Mouse (Mus musculus) layer of hippocampus, adult 9-11 months (tissue): ENCODE measurements around the gene Gm17019.
"Not testable (repeated sequence)": the region's sequence is repeated elsewhere in the genome, so short reads cannot be mapped to it uniquely, and the experiment has no call there.

ENCODE experiments used
- DNase-seq: peaks from one replicate; pipeline ENCODE4 v3.0.0; 2022

Gene Gm17019

GRCm38 (mm10) chr5:15032898-15033297 is at the start of gene Gm17019:
TSS of gene Gm17019 (minus strand) at chr5:15032998.
- not testable (repeated sequence) for DNase-seq

GRCm38 (mm10) chr5:15062385-15062715 is 29.6 kb upstream of the Gm17019 start:
- DNase-seq = not testable (repeated sequence)

GRCm38 (mm10) chr5:15061638-15062384 is 29.0 kb upstream of the Gm17019 start:
- DNase-seq = not testable (repeated sequence)

DNA sequence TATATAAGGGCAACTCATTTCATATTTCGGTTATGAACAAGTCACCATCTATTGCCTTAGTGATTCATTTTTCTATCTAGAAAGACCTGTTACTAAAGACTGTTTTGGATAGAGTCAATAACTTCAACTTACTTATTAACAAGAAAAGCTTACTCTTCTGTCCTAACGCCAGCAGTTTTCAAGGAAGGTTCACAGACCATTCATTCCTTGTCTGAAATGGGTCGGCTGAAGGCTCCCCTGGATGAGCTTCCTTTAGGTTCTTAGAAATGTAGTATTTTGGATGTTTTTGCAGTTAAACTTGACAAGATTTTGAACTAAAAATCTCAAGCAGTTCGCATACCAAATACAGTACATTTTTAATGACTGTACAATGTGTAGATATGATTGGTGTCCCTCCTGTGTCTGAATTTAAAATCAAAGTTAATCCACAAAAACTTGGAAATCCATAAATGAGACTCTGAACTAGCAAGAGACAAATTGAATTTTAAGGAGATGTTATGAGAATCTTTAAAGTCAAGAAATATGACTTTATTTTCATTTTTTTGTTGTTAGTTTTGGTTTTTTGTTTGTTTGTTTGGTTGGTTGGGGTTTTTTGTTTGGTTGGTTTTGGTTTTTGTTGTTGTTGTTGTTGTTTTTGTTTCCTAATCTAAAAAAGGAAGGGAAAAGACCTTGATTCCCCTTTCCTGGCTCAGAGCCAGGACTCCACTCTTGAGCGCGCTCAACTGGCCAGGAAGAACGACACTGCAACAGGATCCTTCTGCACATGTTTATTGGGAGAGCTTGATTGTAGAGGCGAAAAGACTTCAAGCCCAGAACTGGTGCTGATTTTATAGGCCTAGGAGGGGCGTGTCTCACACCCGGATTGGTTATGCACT is 21.6 kb upstream of the Gm17019 start:
- not testable (repeated sequence) for DNase-seq

GRCm38 (mm10) chr5:15053606-15053962 is 20.8 kb upstream of the Gm17019 start:
- DNase-seq = not testable (repeated sequence)

- not testable (repeated sequence) for DNase-seq
These were observed 20.3 kb upstream of the Gm17019 start for GRCm38 (mm10) chr5:15052945-15053605.

DNA sequence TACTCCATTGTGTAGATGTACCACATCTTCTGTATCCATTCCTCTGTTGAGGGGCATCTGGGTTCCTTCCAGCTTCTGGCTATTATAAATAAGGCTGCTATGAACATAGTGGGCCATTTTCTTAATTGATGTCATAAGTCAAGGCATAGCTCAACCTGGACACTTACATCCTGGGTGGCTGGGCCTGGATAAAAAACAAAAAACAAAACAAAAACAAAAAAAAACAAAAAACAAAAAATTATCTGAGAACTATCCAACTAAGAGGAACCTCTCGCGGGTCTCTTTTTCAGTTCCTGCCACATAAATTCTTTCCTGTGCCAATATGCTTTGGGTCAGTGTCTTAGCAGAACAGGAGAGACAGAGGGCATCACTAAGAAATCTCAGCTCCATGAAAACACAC is 18.0 kb upstream of the Gm17019 start:
- not testable (repeated sequence) for DNase-seq

GRCm38 (mm10) chr5:15044830-15045767 is 12.3 kb upstream of the Gm17019 start:
- not testable (repeated sequence) for DNase-seq

GRCm38 (mm10) chr5:15040784-15041183 is 8.0 kb upstream of the Gm17019 start:
- not testable (repeated sequence) for DNase-seq

DNA sequence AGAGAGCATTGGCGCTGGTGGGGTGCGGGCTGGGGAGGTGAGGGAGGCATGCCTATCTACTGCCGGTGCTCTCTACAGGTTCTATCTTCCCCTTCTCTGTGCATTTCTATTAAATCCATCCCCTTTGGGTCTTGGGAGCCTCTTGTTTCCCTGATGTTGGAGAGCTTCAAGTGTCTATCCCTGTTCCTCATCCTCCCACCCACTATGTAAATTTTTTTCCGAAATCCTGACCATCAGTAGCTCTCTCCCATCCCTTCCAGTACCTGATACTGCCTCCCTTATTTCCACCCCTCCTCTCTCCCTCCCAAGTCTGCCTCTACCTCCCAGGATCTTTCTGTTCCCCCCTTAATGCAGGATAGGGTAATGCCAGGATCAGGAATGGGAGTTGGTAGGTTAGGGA is 7.2 kb upstream of the Gm17019 start:
- not testable (repeated sequence) for DNase-seq

- not testable (repeated sequence) for DNase-seq
These were observed 8.5 kb downstream of the Gm17019 start for GRCm38 (mm10) chr5:15024316-15024715.

DNA sequence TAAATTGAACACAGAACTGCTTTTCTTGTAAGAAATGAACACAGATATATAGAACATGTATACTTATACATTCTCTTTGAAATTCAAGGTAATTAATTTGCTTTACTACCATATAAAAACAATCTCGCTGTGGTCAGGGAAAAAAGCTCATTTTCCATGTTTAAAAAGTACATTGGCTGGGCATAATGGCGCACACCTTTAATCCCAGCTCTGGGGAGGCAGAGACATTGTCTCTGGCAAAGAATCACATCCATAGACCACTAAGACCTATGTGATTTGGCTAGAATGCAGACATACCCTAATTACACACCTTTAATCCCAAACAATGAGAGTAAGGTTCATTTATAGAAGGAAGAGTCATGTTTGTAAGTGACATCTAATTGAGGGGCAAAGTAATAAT is 12.7 kb downstream of the Gm17019 start:
- DNase-seq = not testable (repeated sequence)

- not testable (repeated sequence) for DNase-seq
These were observed 21.9 kb downstream of the Gm17019 start for GRCm38 (mm10) chr5:15010639-15011582.

GRCm38 (mm10) chr5:15006907-15007306 is 25.9 kb downstream of the Gm17019 start:
- DNase-seq = not testable (repeated sequence)

- not testable (repeated sequence) for DNase-seq
These were observed 26.5 kb downstream of the Gm17019 start for GRCm38 (mm10) chr5:15006288-15006687.

DNA sequence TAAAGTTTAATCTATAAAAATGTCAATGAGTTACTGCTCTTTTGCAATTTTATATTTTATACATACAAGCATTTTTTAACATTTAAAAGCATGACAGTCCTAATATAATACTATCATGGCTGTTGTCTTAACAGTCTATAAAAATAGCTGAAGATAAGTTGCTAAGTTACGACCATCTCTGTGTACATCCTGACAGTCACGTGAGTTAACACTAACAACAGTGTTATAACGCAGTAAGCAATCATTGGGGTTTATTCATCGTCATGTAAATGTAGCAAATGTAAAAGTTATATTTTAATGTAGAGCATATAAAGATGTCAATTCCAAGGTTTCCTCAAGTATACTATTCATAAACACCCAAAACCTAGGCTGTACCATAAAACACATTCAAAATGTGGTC is 27.2 kb downstream of the Gm17019 start:
- not testable (repeated sequence) for DNase-seq

- not testable (repeated sequence) for DNase-seq
These were observed 27.9 kb downstream of the Gm17019 start for GRCm38 (mm10) chr5:15004569-15005562.

DNA sequence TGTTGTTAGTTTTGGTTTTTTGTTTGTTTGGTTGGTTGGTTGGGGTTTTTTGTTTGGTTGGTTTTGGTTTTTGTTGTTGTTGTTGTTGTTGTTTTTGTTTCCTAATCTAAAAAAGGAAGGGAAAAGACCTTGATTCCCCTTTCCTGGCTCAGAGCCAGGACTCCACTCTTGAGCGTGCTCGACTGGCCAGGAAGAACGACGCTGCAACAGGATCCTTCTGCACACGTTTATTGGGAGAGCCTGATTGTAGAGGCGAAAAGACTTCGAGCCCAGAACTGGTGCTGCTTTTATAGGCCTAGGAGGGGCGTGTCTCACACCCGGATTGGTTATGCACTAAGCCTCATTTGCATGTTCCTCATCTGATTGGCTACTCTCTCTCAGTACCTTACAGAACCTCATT is 34.7 kb downstream of the Gm17019 start:
- DNase-seq = not testable (repeated sequence)

DNA sequence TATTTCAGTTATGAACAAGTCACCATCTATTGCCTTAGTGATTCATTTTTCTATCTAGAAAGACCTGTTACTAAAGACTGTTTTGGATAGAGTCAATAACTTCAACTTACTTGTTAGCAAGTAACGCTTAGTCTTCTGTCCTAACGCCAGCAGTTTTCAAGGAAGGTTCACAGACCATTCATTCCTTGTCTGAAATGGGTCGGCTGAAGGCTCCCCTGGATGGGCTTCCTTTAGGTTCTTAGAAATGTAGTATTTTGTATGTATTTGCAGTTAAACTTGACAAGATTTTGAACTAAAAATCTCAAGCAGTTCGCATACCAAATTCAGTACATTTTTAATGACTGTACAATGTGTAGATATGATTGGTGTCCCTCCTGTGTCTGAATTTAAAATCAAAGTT is 35.2 kb downstream of the Gm17019 start:
- not testable (repeated sequence) for DNase-seq
